Mouse (Mus musculus) left cerebral cortex, adult 2 months (tissue): Measurements from ENCODE around the gene Mterf1a. TPM values are rescaled to one million over a fixed set of nuclear protein-coding genes. Genes with fewer than 3 reads are reported as not detected.
A peak's percentile ranks its signal among the peaks of the same experiment; 100 is the strongest.
"Not testable (repeated sequence)": the region's sequence is repeated elsewhere in the genome, so short reads cannot be mapped to it uniquely, and the experiment has no call there.

ENCODE experiments used
- DNase-seq, 2 experiments: peaks; one replicate each; pipeline ENCODE4 v3.0.0; 2021 to 2022; ENCODE audit warnings: low spot score in 2 of 2, mixed read lengths in 1 of 2; ENCODE audit errors: extremely low spot score in 1 of 2
- H3K27ac ChIP-seq: fragments of 200-600 bp; 2 replicates; pipeline ENCODE4 v1.8.1; 2022
- H3K4me3 ChIP-seq: fragments of 200-600 bp; 2 replicates; pipeline ENCODE4 v1.8.1; 2022
- CTCF ChIP-seq: fragments of 200-600 bp; IDR thresholded peaks from 2 replicates; pipeline ENCODE4 v1.8.1; 2022; ENCODE audit warnings: antibody characterized with exemption, mild to moderate bottlenecking, moderate library complexity
- intact Hi-C: fragments of 180-260 bp; cut with DNase I; formaldehyde crosslinking; loops from one replicate; pipeline ENCODE4 v1.15.1; 2025
- total RNA-seq, 2 experiments: library from RNA; stranded (reverse); gene quantifications; 2 replicates each; pipeline ENCODE4 v1.2.3; 2021

The Mterf1a gene
- total RNA-seq, 2 experiments from 2014 or later = 8.4 to 9.1 TPM

DNA sequence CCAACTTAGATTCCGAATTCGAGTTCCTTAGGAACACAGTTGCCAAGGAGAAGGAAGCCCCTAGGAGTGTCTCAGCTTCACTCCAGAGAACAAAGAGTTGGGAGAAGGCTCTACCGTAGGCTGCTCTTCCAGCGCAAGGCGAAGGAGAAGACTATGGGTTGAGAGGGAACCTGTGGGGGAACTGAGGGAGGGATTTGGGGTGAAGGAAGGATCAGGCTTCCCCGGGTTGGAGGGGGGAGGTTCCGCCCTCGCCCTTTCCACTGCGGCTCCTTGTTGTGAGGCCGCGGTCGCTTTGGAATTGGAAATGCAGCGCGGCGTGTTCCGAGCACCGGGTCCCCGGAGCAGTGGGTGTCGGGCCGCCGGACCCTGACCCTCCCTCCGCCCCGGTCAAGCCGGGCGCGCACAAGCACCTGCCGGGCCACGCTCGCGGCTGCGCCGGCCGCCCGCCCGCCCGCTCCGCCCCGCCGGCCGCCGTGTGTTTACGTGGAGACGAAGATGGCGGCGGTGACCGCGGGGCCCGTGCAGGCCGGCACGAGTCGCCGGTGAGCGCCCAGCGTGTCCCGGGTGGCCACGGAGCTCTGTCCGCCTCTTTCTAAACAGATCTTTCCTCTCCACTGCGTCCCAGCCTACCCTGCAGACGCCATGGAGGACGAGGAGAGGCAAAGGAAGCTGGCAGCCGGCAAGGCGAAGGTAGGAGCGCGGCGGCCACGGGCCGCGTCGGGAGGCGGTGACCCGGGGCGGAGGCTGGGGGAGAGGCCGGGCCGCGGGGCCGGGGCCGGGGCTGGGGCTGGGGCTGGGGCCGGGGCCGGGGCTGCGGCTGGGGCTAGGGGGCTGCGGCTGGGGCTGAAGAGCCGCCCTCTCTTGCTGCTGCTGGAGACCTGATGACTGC lies 34.3 kb upstream of the Mterf1a start, which contains the start of gene Akap9:
Gene Akap9 (plus strand): TSS at position 254 of the 889 bp plus-strand sequence.
- H3K27ac ChIP-seq = peak within 1 kb of the TSS; percentile 94
- DNase-seq = peak; percentile 69 to 71
- H3K4me3 ChIP-seq = peak within 1 kb of the TSS; percentile 87
- intact Hi-C loops = no loop called here
- no peak for TF ChIP-seq CTCF

DNA sequence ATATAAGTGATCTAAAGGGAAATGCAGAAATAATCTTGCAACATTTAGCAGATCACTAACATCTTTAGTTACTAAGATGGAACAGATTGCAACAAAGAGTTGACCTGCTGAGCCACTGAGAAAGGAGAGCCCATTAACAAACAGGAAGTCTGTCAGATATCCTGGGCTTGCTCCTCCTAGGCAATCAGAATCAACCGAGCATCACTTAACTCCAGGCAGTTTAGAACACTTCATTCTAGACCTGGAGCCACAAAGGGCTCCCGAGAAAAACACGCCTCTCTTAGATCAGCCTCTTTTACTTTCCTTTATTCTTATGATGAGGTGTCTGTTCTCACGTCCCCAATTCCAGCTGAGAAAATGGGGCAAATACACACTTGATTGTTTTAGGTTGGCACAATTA lies 32.9 kb upstream of the Mterf1a start:
- intact Hi-C loops = no loop called here
- no peak for DNase-seq
- Histone ChIP-seq H3K27ac (no peak overlapping the region), H3K4me3 (no peak overlapping the region)
- TF ChIP-seq CTCF = no peak

DNA sequence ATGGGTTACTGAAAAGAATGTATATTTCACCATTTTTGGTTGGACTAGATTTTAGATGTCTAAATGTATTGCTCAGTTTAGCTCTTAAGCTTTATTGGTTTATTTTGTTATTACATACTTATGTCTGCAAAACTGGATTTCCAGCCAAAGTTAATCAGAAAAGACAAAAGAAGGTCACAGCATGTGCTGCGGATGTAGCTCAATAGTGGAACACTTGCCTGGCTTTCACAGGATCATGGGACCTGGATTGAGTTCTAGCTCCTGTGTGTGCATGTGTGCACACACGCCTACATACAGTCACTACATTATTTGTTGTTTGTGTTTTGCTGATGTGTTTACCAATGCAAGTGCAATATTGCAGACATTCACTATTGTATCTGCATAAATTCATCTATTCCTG lies 28.6 kb upstream of the Mterf1a start:
- intact Hi-C loops = no loop called here
- TF ChIP-seq CTCF = no peak
- no peak overlapping the region for H3K4me3 ChIP-seq

DNA sequence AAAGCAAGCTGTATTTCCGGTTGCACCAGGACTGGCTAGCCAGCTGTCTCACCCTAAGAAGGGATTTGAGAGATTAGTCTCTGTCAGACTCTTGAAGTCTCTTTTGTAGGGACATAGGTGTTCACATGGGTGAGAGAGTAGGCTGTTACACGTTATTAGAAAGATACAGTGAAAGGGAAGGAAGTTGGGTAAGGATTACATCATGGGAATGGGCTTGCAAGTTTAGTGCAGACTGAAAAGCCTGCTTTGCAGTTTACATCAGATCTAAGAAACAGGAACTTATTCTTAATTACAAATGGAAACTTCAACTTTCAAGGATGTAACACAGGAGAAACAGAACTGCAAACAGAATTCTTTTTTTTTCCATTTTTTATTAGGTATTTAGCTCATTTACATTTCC lies 11.7 kb upstream of the Mterf1a start:
- Histone ChIP-seq H3K4me3 (no peak overlapping the region), H3K27ac (no peak overlapping the region)
- no peak for TF ChIP-seq CTCF
- DNase-seq = no peak
- intact Hi-C loops = no loop called here

More for the DNA sequence above, 28.6 kb upstream of the Mterf1a start:
- no peak overlapping the region for H3K27ac ChIP-seq
- DNase-seq = no peak

DNA sequence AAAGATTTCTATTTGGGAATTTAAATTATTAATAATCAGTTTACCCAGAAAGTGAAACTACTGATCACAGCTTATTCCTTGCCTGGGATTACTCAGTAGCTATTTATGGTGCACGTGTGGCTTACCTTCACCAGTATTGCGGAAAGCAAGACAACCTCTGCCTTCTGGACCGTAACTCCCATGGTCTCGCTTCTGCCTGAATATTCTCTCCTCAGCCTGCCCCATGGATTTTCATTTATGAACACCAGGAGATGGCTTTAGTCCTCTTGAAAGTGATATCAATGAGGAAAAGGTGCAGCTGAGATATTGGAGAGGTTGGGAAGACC lies 524 bp upstream of the Mterf1a start:
- H3K4me3 ChIP-seq, intact Hi-C loops, DNase-seq, H3K27ac ChIP-seq: not testable (repeated sequence)

DNA sequence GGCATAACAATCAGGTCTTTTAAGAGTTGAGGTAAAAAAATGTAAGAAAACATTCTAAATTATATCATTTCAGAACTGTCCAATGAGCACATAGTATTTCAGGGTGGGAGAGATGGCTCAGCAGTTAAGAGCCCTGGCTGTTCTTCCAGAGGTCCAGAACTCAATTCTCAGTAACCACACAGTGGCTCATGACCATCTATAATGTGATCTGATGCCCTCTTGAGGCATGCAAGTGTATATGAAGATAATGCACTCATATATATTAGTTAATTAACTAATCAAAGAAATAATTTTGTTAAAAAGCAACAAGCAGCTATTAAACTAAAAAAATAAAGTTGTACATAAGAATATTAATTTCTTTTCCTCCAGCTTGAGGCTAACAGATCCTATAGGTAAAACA lies 4.5 kb downstream of the Mterf1a start:
- Histone ChIP-seq H3K27ac (no peak overlapping the region), H3K4me3 (no peak overlapping the region)
- DNase-seq = no peak
- TF ChIP-seq CTCF = no peak; the same call in 1 of the 2 replicates
- intact Hi-C loops = no loop called here

DNA sequence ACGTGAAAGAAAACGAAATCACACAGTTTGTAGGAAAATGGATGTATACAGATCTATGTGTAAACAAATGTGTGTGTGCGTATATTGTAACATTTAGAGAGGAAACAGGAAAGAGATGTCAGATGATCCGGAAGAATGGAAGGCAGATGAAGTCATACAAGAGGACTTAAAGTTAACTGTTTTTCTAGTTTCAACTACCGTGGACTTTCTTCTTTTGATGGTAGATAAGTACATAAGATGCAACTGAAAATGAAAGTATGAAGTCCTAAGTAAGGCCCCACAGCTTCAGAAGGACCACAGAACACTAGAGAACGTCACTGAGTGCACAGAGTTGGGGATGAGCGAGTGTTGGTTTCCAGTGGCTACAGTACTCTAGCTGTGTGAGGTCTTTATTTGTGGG lies 6.9 kb downstream of the Mterf1a start:
- DNase-seq, intact Hi-C loops, H3K27ac ChIP-seq, H3K4me3 ChIP-seq: not testable (repeated sequence)

DNA sequence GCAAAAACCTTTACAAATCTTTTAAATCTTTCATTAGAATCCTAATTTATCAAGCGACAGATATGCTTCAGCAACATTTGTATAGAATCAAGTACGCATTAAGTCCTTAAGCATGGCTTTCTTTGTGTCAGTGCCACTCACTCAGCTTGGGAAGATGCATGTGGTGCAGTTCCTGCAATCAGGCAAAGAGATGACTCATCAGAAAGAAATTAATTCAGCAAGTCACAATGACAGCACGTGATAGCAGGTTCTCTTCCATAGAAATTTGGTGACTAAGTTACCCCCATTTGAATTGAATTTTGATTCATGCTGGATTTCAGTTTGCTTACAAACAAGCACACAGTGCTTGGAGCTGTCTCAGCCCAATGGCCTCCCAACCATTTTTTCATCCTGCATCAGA lies 20.2 kb downstream of the Mterf1a start:
- no peak for TF ChIP-seq CTCF
- intact Hi-C loops = no loop called here
- no peak overlapping the region for H3K27ac ChIP-seq
- no peak overlapping the region for H3K4me3 ChIP-seq
- DNase-seq = no peak

DNA sequence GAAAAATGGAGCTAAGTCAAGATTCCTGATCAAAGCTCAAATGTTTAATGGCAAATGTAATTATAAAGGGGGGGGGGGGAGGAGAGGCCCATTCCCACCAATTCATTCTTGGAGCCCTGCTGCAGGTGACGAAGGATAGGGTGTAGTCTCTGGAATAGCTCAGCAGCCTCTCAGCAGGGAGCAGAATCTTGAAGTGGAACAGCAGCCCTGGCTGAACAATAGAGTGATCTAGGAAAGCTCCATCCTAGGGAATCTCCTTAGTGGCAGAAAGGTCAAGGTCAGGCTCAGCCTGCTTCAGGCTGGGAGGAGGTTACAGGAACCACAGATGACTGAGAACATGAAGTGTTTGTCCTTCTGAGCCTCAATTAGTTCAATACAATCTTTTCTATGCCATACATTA lies 21.4 kb downstream of the Mterf1a start:
- Histone ChIP-seq H3K27ac (no peak overlapping the region), H3K4me3 (no peak overlapping the region)
- no peak for DNase-seq
- TF ChIP-seq CTCF = no peak
- intact Hi-C loops = no loop called here

DNA sequence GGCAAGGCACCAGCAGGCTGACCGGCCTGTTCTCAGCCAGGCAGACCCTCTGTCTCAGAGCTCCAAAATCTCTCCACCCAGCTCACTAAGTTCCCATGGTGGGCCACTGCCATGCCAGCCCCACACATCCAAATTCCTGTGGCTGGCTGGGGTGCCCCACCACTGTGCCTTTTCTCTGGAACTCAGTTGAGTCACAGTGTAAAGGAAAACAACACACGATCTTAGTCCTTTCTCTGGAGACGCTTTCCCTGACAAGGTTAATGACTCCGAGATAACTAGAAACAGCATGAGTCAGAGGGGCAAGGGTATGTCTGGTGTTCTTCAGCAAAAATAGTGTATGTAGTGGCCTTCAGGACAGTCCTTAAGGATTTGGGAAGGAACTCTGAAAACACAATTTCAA lies 23.6 kb downstream of the Mterf1a start:
- H3K27ac ChIP-seq = no peak overlapping the region
- no peak for DNase-seq
- intact Hi-C loops = no loop called here
- H3K4me3 ChIP-seq = no peak overlapping the region
- TF ChIP-seq CTCF = no peak

DNA sequence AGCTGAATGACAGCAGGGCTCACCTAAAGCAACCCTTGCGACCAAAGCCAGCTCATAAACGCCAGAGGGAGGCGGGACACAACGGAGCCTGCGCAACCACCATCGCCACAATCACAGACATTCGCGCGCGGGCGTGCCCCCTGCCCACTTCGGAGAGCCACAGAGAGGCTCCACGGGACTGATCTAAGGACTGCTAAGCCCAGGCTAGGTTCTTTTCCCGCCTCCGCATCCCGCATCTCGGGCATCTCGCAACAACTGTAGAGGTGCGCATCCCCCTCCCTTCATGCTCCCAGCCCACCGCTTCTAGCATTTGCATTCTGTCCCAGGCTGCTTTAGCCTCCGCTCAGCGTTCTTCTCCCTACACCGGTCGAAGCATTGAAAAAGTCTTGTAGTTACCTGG lies 48.7 kb downstream of the Mterf1a start, which contains the start of gene Lrrd1:
Gene Lrrd1 (plus strand): TSS at position 148 of the 400 bp plus-strand sequence.
- H3K4me3 ChIP-seq = peak within 1 kb of the TSS; percentile 22; the same call in 1 of the 2 replicates
- no peak within 1 kb of the TSS for H3K27ac ChIP-seq
- no peak for TF ChIP-seq CTCF
- intact Hi-C loops = no loop called here
- DNase-seq = peak in 1 of 2 experiments; percentile 14

Other genes with a start within 250 kb of the Mterf1a start
- not detected for gene Tmbim7, start 242.8 kb downstream of the Mterf1a start, total RNA-seq
- gene Gatad1, start 236.7 kb downstream of the Mterf1a start, total RNA-seq = 100 to 1,000 TPM; 115 to 124 TPM
- gene Ankib1, start 91.0 kb downstream of the Mterf1a start, total RNA-seq = 100 to 1,000 TPM; 116 to 124 TPM
- 10 to 100 TPM; 56.3 to 66.4 TPM for gene Krit1, start 90.7 kb downstream of the Mterf1a start, total RNA-seq
- gene Lrrd1, start 48.8 kb downstream of the Mterf1a start, total RNA-seq = under 1 TPM; 0.14 to 0.23 TPM
- gene Akap9, start 34.1 kb upstream of the Mterf1a start, total RNA-seq = 100 to 1,000 TPM in 1 of 2 experiments, 10 to 100 TPM in 1; 85.8 to 101 TPM
- gene Cyp51, start 210.8 kb upstream of the Mterf1a start, total RNA-seq = 10 to 100 TPM; 42.0 to 51.6 TPM